Mouse (Mus musculus) heart, adult 18-20 months (tissue): ENCODE results near the gene Itgad. TPM values are rescaled to one million over a fixed set of nuclear protein-coding genes. Genes with fewer than 3 reads are reported as not detected.
"Not testable (repeated sequence)": the region's sequence is repeated elsewhere in the genome, so short reads cannot be mapped to it uniquely, and the experiment has no call there.

ENCODE experiments used
- DNase-seq, 2 experiments: peaks; one replicate each; pipeline ENCODE4 v3.0.0; 2021 to 2022; ENCODE audit warnings: mixed read lengths in 1 of 2
- long read RNA-seq, 2 experiments: library from polyadenylated mRNA; stranded (forward); transcript quantifications; one replicate each; pipeline ENCODE4 v2.0.0; 2021
- total RNA-seq, 2 experiments: library from RNA; stranded (reverse); gene quantifications; 2 replicates each; pipeline ENCODE4 v1.2.3; 2021

Gene Itgad
- not detected for total RNA-seq
- long read RNA-seq, experiment 1, result 0 reads
- long read RNA-seq, experiment 2, result 0 reads

GRCm38 (mm10) chr7:128154076-128154475, at the start of gene Itgad:
Gene Itgad (plus strand): TSS chr7:128154376.
- DNase-seq, result no peak

- DNase-seq, result no peak
Measured at GRCm38 (mm10) chr7:128105246-128105645, 48.9 kb upstream of the Itgad start.

- DNase-seq, result no peak
Measured at GRCm38 (mm10) chr7:128107462-128107861, 46.7 kb upstream of the Itgad start.

- DNase-seq, result no peak
Measured at GRCm38 (mm10) chr7:128110314-128110713, 43.9 kb upstream of the Itgad start.

GRCm38 (mm10) chr7:128112131-128112530, 42.0 kb upstream of the Itgad start:
- DNase-seq, result no peak

- no peak for DNase-seq
Measured at GRCm38 (mm10) chr7:128114371-128115105, 39.6 kb upstream of the Itgad start.

GRCm38 (mm10) chr7:128115211-128115958, 38.8 kb upstream of the Itgad start:
- no peak for DNase-seq

- no peak for DNase-seq
Measured at GRCm38 (mm10) chr7:128116396-128116795, 37.8 kb upstream of the Itgad start.

GRCm38 (mm10) chr7:128119726-128120490, 34.3 kb upstream of the Itgad start:
- no peak for DNase-seq

GRCm38 (mm10) chr7:128128741-128129720, 25.1 kb upstream of the Itgad start, which contains the start of gene Itgax:
Gene Itgax (plus strand): TSS chr7:128129547.
- DNase-seq, result no peak

- no peak for DNase-seq
Measured at GRCm38 (mm10) chr7:128132148-128132547, 22.0 kb upstream of the Itgad start.

- peak in 1 of 2 experiments; percentile 17 for DNase-seq
Measured at GRCm38 (mm10) chr7:128133596-128133995, 20.6 kb upstream of the Itgad start.

GRCm38 (mm10) chr7:128136927-128137326, 17.2 kb upstream of the Itgad start:
- DNase-seq, result no peak

GRCm38 (mm10) chr7:128139611-128140010, 14.6 kb upstream of the Itgad start:
- DNase-seq, result no peak

GRCm38 (mm10) chr7:128150970-128151369, 3.2 kb upstream of the Itgad start:
- no peak for DNase-seq

GRCm38 (mm10) chr7:128154924-128155323, 748 bp downstream of the Itgad start:
- peak in 1 of 2 experiments; percentile 17 for DNase-seq

- DNase-seq, result not testable (repeated sequence)
Measured at GRCm38 (mm10) chr7:128158688-128159354, 4.6 kb downstream of the Itgad start.

GRCm38 (mm10) chr7:128164001-128164400, 9.8 kb downstream of the Itgad start:
- DNase-seq, result no peak

GRCm38 (mm10) chr7:128166391-128166790, 12.2 kb downstream of the Itgad start:
- no peak for DNase-seq

- DNase-seq, result no peak
Measured at GRCm38 (mm10) chr7:128169996-128170395, 15.8 kb downstream of the Itgad start.

GRCm38 (mm10) chr7:128178385-128178784, 24.2 kb downstream of the Itgad start:
- no peak for DNase-seq
